Mouse (Mus musculus): ENCODE results near the gene Sh3bp1.

Gene Sh3bp1

GRCm38 (mm10) chr15:78934784-78935320 lies 35.3 kb downstream of the Sh3bp1 start, which contains the start of gene Nol12:
Gene Nol12, plus strand, starts transcription at chr15:78934933.
- DNase-seq (ENCODE audit: low read depth, low spot score) = peak; percentile 93
- H3K36me3 ChIP-seq (ENCODE audit: control insufficient read depth, insufficient read depth, low read length, poor library complexity, severe bottlenecking) = peaks cover 5% of the 10 kb centered on the region
- no peaks in the 10 kb centered on the region for H3K27me3 ChIP-seq (ENCODE audit: control insufficient read depth, insufficient read depth, low read length, poor library complexity, severe bottlenecking)

GRCm38 (mm10) chr15:78936403-78936802 lies 36.8 kb downstream of the Sh3bp1 start:
- Histone ChIP-seq H3K27me3 (ENCODE audit: control insufficient read depth, insufficient read depth, low read length, poor library complexity, severe bottlenecking) (no peaks in the 10 kb centered on the region), H3K36me3 (ENCODE audit: control insufficient read depth, insufficient read depth, low read length, poor library complexity, severe bottlenecking) (peaks cover 5% of the 10 kb centered on the region)
- no peak for DNase-seq (ENCODE audit: low read depth, low spot score)

- H3K36me3 ChIP-seq (ENCODE audit: control insufficient read depth, insufficient read depth, low read length, poor library complexity, severe bottlenecking) = peaks cover 5% of the 10 kb centered on the region
- DNase-seq (ENCODE audit: low read depth, low spot score) = no peak
- H3K27me3 ChIP-seq (ENCODE audit: control insufficient read depth, insufficient read depth, low read length, poor library complexity, severe bottlenecking) = no peaks in the 10 kb centered on the region
Observed at GRCm38 (mm10) chr15:78937311-78937710, 37.7 kb downstream of the Sh3bp1 start.

- DNase-seq (ENCODE audit: low read depth, low spot score) = no peak
- H3K27me3 ChIP-seq (ENCODE audit: control insufficient read depth, insufficient read depth, low read length, poor library complexity, severe bottlenecking) = no peaks in the 10 kb centered on the region
- peaks cover 5% of the 10 kb centered on the region for H3K36me3 ChIP-seq (ENCODE audit: control insufficient read depth, insufficient read depth, low read length, poor library complexity, severe bottlenecking)
Observed at GRCm38 (mm10) chr15:78937963-78938362, 38.4 kb downstream of the Sh3bp1 start.

GRCm38 (mm10) chr15:78940325-78940724 lies 40.8 kb downstream of the Sh3bp1 start:
- no peak for DNase-seq (ENCODE audit: low read depth, low spot score)
- Histone ChIP-seq H3K27me3 (ENCODE audit: control insufficient read depth, insufficient read depth, low read length, poor library complexity, severe bottlenecking) (no peaks in the 10 kb centered on the region), H3K36me3 (ENCODE audit: control insufficient read depth, insufficient read depth, low read length, poor library complexity, severe bottlenecking) (peaks cover 5% of the 10 kb centered on the region)

GRCm38 (mm10) chr15:78942663-78943062 lies 43.1 kb downstream of the Sh3bp1 start:
- peak; percentile 63 for DNase-seq (ENCODE audit: low read depth, low spot score)
- H3K36me3 ChIP-seq (ENCODE audit: control insufficient read depth, insufficient read depth, low read length, poor library complexity, severe bottlenecking) = peaks cover 3% of the 10 kb centered on the region
- no peaks in the 10 kb centered on the region for H3K27me3 ChIP-seq (ENCODE audit: control insufficient read depth, insufficient read depth, low read length, poor library complexity, severe bottlenecking)

GRCm38 (mm10) chr15:78946232-78946631 lies 46.7 kb downstream of the Sh3bp1 start:
- DNase-seq (ENCODE audit: low read depth, low spot score) = no peak
- no peaks in the 10 kb centered on the region; the same call in 1 of the 2 replicates for H3K36me3 ChIP-seq (ENCODE audit: control insufficient read depth, insufficient read depth, low read length, poor library complexity, severe bottlenecking)

GRCm38 (mm10) chr15:78947657-78948056 lies 48.1 kb downstream of the Sh3bp1 start, which contains the start of gene Triobp:
Gene Triobp, plus strand, starts transcription at chr15:78947724.
- Histone ChIP-seq H3K27me3 (ENCODE audit: control insufficient read depth, insufficient read depth, low read length, poor library complexity, severe bottlenecking) (no peaks in the 10 kb centered on the region), H3K36me3 (ENCODE audit: control insufficient read depth, insufficient read depth, low read length, poor library complexity, severe bottlenecking) (no peaks in the 10 kb centered on the region)
- peak; percentile 71 for DNase-seq (ENCODE audit: low read depth, low spot score)

More at GRCm38 (mm10) chr15:78946232-78946631, 46.7 kb downstream of the Sh3bp1 start:
- H3K27me3 ChIP-seq (ENCODE audit: control insufficient read depth, insufficient read depth, low read length, poor library complexity, severe bottlenecking) = no peaks in the 10 kb centered on the region

GRCm38 (mm10) chr15:78948152-78948725 lies 48.7 kb downstream of the Sh3bp1 start:
- Histone ChIP-seq H3K27me3 (ENCODE audit: control insufficient read depth, insufficient read depth, low read length, poor library complexity, severe bottlenecking) (no peaks in the 10 kb centered on the region), H3K36me3 (ENCODE audit: control insufficient read depth, insufficient read depth, low read length, poor library complexity, severe bottlenecking) (no peaks in the 10 kb centered on the region)
- peak; percentile 24 for DNase-seq (ENCODE audit: low read depth, low spot score)

- Histone ChIP-seq H3K27me3 (ENCODE audit: control insufficient read depth, insufficient read depth, low read length, poor library complexity, severe bottlenecking) (no peaks in the 10 kb centered on the region), H3K36me3 (ENCODE audit: control insufficient read depth, insufficient read depth, low read length, poor library complexity, severe bottlenecking) (no peaks in the 10 kb centered on the region)
- no peak for DNase-seq (ENCODE audit: low read depth, low spot score)
Observed at GRCm38 (mm10) chr15:78948883-78949282, 49.3 kb downstream of the Sh3bp1 start.

GRCm38 (mm10) chr15:78955663-78956062 lies 56.1 kb downstream of the Sh3bp1 start:
- H3K36me3 ChIP-seq (ENCODE audit: control insufficient read depth, insufficient read depth, low read length, poor library complexity, severe bottlenecking) = no peaks in the 10 kb centered on the region
- peak; percentile 17 for DNase-seq (ENCODE audit: low read depth, low spot score)

GRCm38 (mm10) chr15:78956351-78956750 lies 56.8 kb downstream of the Sh3bp1 start:
- DNase-seq (ENCODE audit: low read depth, low spot score) = peak; percentile 62
- Histone ChIP-seq H3K27me3 (ENCODE audit: control insufficient read depth, insufficient read depth, low read length, poor library complexity, severe bottlenecking) (no peaks in the 10 kb centered on the region), H3K36me3 (ENCODE audit: control insufficient read depth, insufficient read depth, low read length, poor library complexity, severe bottlenecking) (no peaks in the 10 kb centered on the region)

More at GRCm38 (mm10) chr15:78955663-78956062, 56.1 kb downstream of the Sh3bp1 start:
- H3K27me3 ChIP-seq (ENCODE audit: control insufficient read depth, insufficient read depth, low read length, poor library complexity, severe bottlenecking) = no peaks in the 10 kb centered on the region

- Histone ChIP-seq H3K27me3 (ENCODE audit: control insufficient read depth, insufficient read depth, low read length, poor library complexity, severe bottlenecking) (no peaks in the 10 kb centered on the region), H3K36me3 (ENCODE audit: control insufficient read depth, insufficient read depth, low read length, poor library complexity, severe bottlenecking) (no peaks in the 10 kb centered on the region)
- DNase-seq (ENCODE audit: low read depth, low spot score) = no peak
Observed at GRCm38 (mm10) chr15:78957021-78957420, 57.5 kb downstream of the Sh3bp1 start.

GRCm38 (mm10) chr15:78959537-78959936 lies 60.0 kb downstream of the Sh3bp1 start:
- no peaks in the 10 kb centered on the region for H3K27me3 ChIP-seq (ENCODE audit: control insufficient read depth, insufficient read depth, low read length, poor library complexity, severe bottlenecking)
- no peak for DNase-seq (ENCODE audit: low read depth, low spot score)
- H3K36me3 ChIP-seq (ENCODE audit: control insufficient read depth, insufficient read depth, low read length, poor library complexity, severe bottlenecking) = no peaks in the 10 kb centered on the region

GRCm38 (mm10) chr15:78960088-78960487 lies 60.5 kb downstream of the Sh3bp1 start:
- DNase-seq (ENCODE audit: low read depth, low spot score) = no peak
- Histone ChIP-seq H3K27me3 (ENCODE audit: control insufficient read depth, insufficient read depth, low read length, poor library complexity, severe bottlenecking) (no peaks in the 10 kb centered on the region), H3K36me3 (ENCODE audit: control insufficient read depth, insufficient read depth, low read length, poor library complexity, severe bottlenecking) (no peaks in the 10 kb centered on the region)

All from splenic B cell, adult 2 months (primary cell).